Mouse (Mus musculus): ENCODE data around the gene Il10rb. TPM values are rescaled to one million over a fixed set of nuclear protein-coding genes. Genes with fewer than 3 reads are reported as not detected.

Gene Il10rb
- polyA plus RNA-seq, 1 experiment from 2014 or later, result 45.1 TPM

DNA sequence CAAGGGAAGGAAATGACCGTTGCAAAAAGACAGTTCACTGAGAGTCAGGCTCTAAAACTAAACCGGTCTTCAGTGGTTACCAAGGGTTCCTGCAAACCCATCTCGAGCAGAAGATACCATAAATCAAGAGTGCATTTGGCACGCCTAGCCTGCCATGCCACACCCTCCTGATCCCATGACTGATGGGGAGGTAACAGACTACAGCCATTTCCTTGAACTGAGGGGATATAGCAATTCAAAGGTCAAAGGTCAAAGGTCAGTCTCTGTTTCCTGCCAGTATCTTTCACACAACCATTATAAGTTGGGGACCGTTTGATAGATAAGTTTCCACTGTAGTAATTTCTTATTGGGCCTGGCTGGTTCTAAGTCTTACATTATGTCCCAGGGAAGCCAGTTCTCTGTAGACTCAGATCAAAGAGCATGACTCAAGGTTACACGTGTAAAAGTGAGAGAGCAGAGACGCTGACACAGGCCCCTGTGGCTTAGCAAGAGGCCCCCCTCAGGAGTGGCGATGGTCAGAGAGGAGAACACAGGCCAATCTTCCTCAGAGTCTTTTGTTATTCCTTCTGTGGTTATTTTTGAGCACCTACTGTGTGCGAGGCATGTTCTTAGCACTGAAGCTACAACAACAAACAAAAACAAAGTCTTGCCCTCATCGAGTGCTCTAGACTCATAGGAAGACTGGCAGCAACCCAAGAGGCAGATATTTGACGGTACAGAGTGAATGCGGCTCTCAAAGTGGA, 7.3 kb downstream of the Il10rb start:
- peaks cover 29% of the 10 kb centered on the region for H3K36me3 ChIP-seq (ENCODE audit: insufficient read depth, low read length)
- no peak overlapping the region for H3K9ac ChIP-seq (replicated peaks; ENCODE audit: low read length)
- no peaks in the 10 kb centered on the region for H3K9me3 ChIP-seq (ENCODE audit: low read length)
- WGBS, result 50% methylated on average over 12 of the region's 12 CpGs
- peaks cover 31% of the 10 kb centered on the region for H3K4me1 ChIP-seq (ENCODE audit: insufficient read depth, low read length)
- H3K4me3 ChIP-seq (ENCODE audit: low read length), result no peak overlapping the region
- 0 out of 2 replicates have a peak overlapping the region, but pooled peaks have one; percentile 1 for H3K27ac ChIP-seq (ENCODE audit: low read length)
- H3K4me2 ChIP-seq (replicated peaks; ENCODE audit: low read depth, low read length), result no peak overlapping the region
- ATAC-seq (ENCODE audit: low FRiP score, low TSS enrichment), result no peak
- no peaks in the 10 kb centered on the region for H3K27me3 ChIP-seq (ENCODE audit: insufficient read depth, low read length)

DNA sequence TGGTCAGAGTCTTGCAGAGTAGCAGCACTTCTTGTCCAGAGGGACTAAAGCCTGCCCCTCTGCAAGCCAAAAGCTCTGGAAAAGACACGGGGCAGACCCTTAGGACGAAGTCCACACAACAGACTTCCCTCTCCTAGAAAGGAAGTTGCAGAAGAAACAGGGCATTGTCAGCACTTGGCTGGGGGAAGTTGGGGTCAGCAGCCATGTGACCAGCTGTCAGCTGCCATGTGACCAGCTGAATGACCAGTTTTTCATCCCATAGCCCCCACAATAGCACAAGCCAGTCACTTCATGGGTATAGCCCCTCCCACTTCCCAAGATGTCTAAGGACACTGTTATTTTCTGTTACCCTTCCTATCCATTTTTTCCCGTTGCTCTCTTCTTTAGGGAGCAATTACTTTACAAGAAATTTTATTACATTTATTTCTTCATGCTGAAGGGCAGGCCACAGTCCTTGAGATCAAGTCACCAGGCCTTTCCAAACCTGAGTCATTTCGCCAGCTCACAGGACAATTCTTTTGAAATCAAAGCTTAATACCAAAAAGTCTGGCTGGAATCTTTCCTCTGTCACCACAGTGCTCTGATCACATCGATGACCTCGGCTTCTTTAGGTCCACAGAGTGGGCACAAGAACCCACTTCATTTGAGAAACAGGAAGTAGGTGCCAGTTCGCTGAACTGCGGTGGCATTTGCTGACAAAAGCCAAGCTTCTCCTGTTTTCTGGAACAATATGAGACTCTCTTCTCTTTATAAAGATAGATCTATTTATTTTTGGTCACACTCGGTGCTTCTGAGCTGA, 9.6 kb downstream of the Il10rb start:
- Histone ChIP-seq H3K27me3 (ENCODE audit: insufficient read depth, low read length) (no peaks in the 10 kb centered on the region), H3K4me1 (ENCODE audit: insufficient read depth, low read length) (peaks cover 25% of the 10 kb centered on the region), H3K9me3 (ENCODE audit: low read length) (no peaks in the 10 kb centered on the region), H3K36me3 (ENCODE audit: insufficient read depth, low read length) (peaks cover 40% of the 10 kb centered on the region), H3K4me2 (replicated peaks; ENCODE audit: low read depth, low read length) (no peak overlapping the region), H3K9ac (replicated peaks; ENCODE audit: low read length) (no peak overlapping the region), H3K4me3 (ENCODE audit: low read length) (no peak overlapping the region), H3K27ac (ENCODE audit: low read length) (no peak overlapping the region)
- WGBS, result 77% methylated on average over 9 of the region's 9 CpGs
- ATAC-seq (ENCODE audit: low FRiP score, low TSS enrichment), result no peak

DNA sequence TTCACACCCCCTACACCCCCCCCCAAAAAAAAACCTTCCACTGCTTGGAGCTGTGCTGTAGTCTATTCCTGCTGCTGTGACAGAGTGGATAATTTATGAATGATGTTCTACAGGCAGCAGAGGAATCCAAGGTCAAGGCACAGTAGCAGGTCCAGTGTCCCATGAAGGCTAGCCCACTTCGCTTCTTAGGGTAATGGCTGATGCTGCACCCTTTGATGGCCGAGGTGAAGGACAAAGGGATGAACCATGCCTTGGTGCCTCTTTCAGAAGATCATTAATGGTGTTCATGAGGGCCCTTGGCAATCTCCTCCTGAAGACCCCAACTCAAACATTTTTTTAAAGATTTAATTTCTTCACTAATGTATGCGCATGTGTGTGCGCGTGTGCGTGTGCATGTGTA, 10.4 kb downstream of the Il10rb start:
- no peak overlapping the region for H3K4me2 ChIP-seq (replicated peaks; ENCODE audit: low read depth, low read length)
- no peak overlapping the region for H3K9ac ChIP-seq (replicated peaks; ENCODE audit: low read length)
- no peak overlapping the region for H3K4me3 ChIP-seq (ENCODE audit: low read length)
- WGBS, result 89% methylated on average over 6 of the region's 6 CpGs
- no peaks in the 10 kb centered on the region for H3K27me3 ChIP-seq (ENCODE audit: insufficient read depth, low read length)
- no peak for ATAC-seq (ENCODE audit: low FRiP score, low TSS enrichment)
- no peaks in the 10 kb centered on the region for H3K9me3 ChIP-seq (ENCODE audit: low read length)
- peaks cover 44% of the 10 kb centered on the region for H3K36me3 ChIP-seq (ENCODE audit: insufficient read depth, low read length)
- H3K4me1 ChIP-seq (ENCODE audit: insufficient read depth, low read length), result peaks cover 20% of the 10 kb centered on the region
- H3K27ac ChIP-seq (ENCODE audit: low read length), result no peak overlapping the region

DNA sequence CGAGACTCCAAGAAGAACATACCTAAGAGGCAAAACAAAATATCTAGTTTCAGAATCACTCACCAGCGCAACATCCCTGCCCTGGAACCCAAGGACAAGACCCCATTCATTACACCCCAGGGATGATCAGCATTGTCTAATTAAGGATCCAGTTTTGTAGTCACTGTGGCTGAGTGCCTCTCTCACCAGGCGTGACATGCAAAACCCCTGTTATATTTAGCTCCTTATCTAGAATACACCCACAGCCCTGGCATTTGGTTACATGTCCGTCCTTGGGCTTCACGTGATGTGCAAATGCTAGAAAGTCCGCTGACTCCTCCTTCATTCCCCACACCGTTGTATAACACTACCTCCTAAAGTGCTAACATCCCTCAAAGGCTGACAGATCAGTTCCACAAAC, 11.0 kb downstream of the Il10rb start:
- 61% methylated on average over 7 of the region's 7 CpGs for WGBS

DNA sequence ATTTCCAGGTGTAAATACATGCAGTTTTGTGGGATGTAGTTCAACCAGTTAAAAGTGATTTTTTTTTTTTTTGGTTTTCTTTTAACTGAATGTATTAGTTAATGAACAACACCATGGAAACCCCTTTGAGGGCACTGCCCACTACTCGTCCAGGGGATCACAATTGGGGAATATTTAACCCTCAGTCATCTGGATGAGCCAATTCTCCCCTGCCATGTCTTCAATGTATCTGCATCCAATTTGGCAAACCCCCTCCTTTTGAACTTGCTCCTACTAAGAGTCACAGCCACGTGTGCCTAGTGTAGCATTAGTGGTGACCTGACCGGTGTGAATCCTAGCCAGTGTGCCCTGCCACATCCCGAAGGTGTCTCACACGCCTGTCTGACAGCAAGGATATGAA, 12.6 kb downstream of the Il10rb start:
- Histone ChIP-seq H3K27me3 (ENCODE audit: insufficient read depth, low read length) (no peaks in the 10 kb centered on the region), H3K9me3 (ENCODE audit: low read length) (no peaks in the 10 kb centered on the region), H3K4me3 (ENCODE audit: low read length) (no peak overlapping the region), H3K9ac (replicated peaks; ENCODE audit: low read length) (no peak overlapping the region), H3K36me3 (ENCODE audit: insufficient read depth, low read length) (peaks cover 43% of the 10 kb centered on the region), H3K4me2 (replicated peaks; ENCODE audit: low read depth, low read length) (no peak overlapping the region), H3K4me1 (ENCODE audit: insufficient read depth, low read length) (peaks cover 20% of the 10 kb centered on the region), H3K27ac (ENCODE audit: low read length) (0 out of 2 replicates have a peak overlapping the region, but pooled peaks have one; percentile 0)
- WGBS, result 73% methylated on average over 5 of the region's 5 CpGs
- ATAC-seq (ENCODE audit: low FRiP score, low TSS enrichment), result no peak; the same call in 1 of the 2 replicates

More for the DNA sequence above, 11.0 kb downstream of the Il10rb start:
- peaks cover 20% of the 10 kb centered on the region for H3K4me1 ChIP-seq (ENCODE audit: insufficient read depth, low read length)
- H3K27me3 ChIP-seq (ENCODE audit: insufficient read depth, low read length), result no peaks in the 10 kb centered on the region
- H3K36me3 ChIP-seq (ENCODE audit: insufficient read depth, low read length), result peaks cover 49% of the 10 kb centered on the region
- no peak overlapping the region for H3K27ac ChIP-seq (ENCODE audit: low read length)
- no peak overlapping the region for H3K4me2 ChIP-seq (replicated peaks; ENCODE audit: low read depth, low read length)
- H3K4me3 ChIP-seq (ENCODE audit: low read length), result no peak overlapping the region
- H3K9ac ChIP-seq (replicated peaks; ENCODE audit: low read length), result no peak overlapping the region
- peak; percentile 44; the same call in 1 of the 2 replicates for ATAC-seq (ENCODE audit: low FRiP score, low TSS enrichment)
- H3K9me3 ChIP-seq (ENCODE audit: low read length), result no peaks in the 10 kb centered on the region

DNA sequence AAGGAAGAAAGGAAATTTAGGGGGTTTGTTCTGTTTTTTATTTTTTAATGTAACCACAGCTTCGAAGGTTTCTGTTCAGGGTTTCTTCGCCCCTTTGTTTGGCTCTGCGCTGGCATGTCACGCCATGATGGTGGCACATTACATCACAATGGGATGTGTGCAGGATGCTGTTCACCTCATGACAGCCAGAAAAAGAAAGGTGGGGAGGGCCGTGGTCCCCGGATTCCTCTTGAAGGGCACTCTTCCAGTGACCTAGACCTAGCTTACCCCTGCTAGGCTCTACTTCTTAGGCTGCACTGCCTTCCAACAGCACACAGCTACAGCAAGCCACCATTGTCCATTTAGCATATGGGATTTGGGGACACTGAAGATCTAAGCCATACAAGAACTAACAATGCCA, 19.9 kb downstream of the Il10rb start:
- H3K4me1 ChIP-seq (ENCODE audit: insufficient read depth, low read length), result 0 out of 2 replicates have a peak, but pooled peaks cover 4% of the 10 kb centered on the region
- 94% methylated on average over 6 of the region's 6 CpGs for WGBS

DNA sequence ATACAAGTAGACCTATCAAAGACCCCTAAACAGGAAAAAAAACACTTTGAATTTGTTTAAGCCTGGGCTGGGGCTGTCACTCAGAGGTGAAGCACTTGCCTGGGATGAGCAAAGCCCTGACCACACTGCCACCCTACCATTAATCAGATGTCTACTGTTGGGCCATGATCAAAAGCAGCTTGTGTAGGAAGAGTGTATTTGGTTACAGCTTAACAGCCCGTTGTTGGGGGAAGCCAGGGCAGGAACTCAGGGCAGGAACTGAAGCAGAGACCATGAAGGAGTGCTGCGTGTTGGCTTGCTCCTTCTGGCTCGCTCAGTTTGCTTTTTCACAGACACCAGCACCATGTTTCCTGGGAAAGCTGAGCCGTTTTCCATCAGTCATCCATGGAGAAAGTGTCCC, 20.6 kb downstream of the Il10rb start:
- H3K36me3 ChIP-seq (ENCODE audit: insufficient read depth, low read length), result peaks cover 32% of the 10 kb centered on the region
- H3K4me2 ChIP-seq (replicated peaks; ENCODE audit: low read depth, low read length), result no peak overlapping the region
- ATAC-seq (ENCODE audit: low FRiP score, low TSS enrichment), result no peak
- peaks cover 11% of the 10 kb centered on the region; the same call in 1 of the 2 replicates for H3K9me3 ChIP-seq (ENCODE audit: low read length)
- WGBS, result 56% methylated on average over 4 of the region's 4 CpGs
- no peak overlapping the region for H3K4me3 ChIP-seq (ENCODE audit: low read length)
- H3K4me1 ChIP-seq (ENCODE audit: insufficient read depth, low read length), result 0 out of 2 replicates have a peak, but pooled peaks cover 4% of the 10 kb centered on the region
- no peak overlapping the region for H3K27ac ChIP-seq (ENCODE audit: low read length)
- H3K27me3 ChIP-seq (ENCODE audit: insufficient read depth, low read length), result no peaks in the 10 kb centered on the region
- no peak overlapping the region for H3K9ac ChIP-seq (replicated peaks; ENCODE audit: low read length)

More for the DNA sequence above, 19.9 kb downstream of the Il10rb start:
- ATAC-seq (ENCODE audit: low FRiP score, low TSS enrichment), result no peak
- no peak overlapping the region for H3K27ac ChIP-seq (ENCODE audit: low read length)
- H3K9me3 ChIP-seq (ENCODE audit: low read length), result peaks cover 11% of the 10 kb centered on the region; the same call in 1 of the 2 replicates
- no peak overlapping the region for H3K9ac ChIP-seq (replicated peaks; ENCODE audit: low read length)
- no peak overlapping the region for H3K4me2 ChIP-seq (replicated peaks; ENCODE audit: low read depth, low read length)
- H3K4me3 ChIP-seq (ENCODE audit: low read length), result no peak overlapping the region
- no peaks in the 10 kb centered on the region for H3K27me3 ChIP-seq (ENCODE audit: insufficient read depth, low read length)
- peaks cover 36% of the 10 kb centered on the region for H3K36me3 ChIP-seq (ENCODE audit: insufficient read depth, low read length)

DNA sequence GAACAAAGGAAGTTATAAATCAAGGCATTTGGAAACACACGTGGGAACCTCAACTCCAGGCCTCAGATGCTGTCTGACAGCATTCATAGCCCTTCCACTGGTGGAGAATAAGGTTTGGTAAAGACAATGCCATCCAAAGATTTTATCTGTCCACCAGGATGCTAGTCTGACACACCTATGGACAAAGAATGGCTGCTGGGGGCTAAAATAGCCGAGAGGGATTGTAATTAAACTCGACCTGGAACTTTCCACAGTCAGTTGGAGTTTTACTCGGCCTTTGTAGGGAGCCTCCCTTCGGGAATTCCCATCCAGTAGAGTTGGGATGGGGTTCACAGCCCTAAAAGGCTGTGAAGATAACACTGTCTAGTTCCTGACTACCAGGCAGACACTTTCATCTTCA, 21.5 kb downstream of the Il10rb start:
- no peak for ATAC-seq (ENCODE audit: low FRiP score, low TSS enrichment)
- H3K4me3 ChIP-seq (ENCODE audit: low read length), result no peak overlapping the region

DNA sequence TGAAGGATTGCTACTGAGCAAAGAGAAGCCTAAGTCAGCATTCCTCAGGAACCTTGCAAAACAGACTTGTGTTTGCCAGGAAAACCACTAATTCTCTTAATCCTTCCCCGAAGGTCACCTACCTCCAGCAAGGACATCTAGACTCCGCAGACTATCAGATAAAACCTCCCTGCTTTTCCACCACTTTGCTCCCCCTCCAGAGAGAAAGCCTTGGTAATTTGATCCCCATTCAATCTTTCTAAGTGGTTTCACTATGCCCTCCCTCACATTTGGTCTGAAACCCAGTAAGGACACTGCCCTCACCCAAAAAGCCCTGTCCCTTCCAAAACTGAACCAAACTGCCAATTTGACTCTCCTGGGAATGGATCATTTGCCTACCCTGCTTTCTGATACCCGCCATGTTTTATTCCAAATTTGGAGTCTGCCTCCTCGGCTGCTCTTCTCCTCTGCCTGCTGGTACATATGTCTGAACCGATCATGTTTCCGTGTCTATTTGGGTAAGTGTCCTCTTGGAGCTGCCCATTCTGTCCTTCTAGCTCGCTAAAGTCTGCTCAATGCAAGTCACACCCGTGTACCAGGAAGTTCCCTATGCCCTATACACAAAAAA, 22.4 kb downstream of the Il10rb start:
- Histone ChIP-seq H3K9me3 (ENCODE audit: low read length) (peaks cover 11% of the 10 kb centered on the region; the same call in 1 of the 2 replicates), H3K4me2 (replicated peaks; ENCODE audit: low read depth, low read length) (no peak overlapping the region), H3K4me3 (ENCODE audit: low read length) (no peak overlapping the region), H3K9ac (replicated peaks; ENCODE audit: low read length) (no peak overlapping the region), H3K4me1 (ENCODE audit: insufficient read depth, low read length) (0 out of 2 replicates have a peak, but pooled peaks cover 4% of the 10 kb centered on the region), H3K27me3 (ENCODE audit: insufficient read depth, low read length) (no peaks in the 10 kb centered on the region), H3K36me3 (ENCODE audit: insufficient read depth, low read length) (peaks cover 28% of the 10 kb centered on the region), H3K27ac (ENCODE audit: low read length) (no peak overlapping the region)
- 47% methylated on average over 8 of the region's 8 CpGs for WGBS
- ATAC-seq (ENCODE audit: low FRiP score, low TSS enrichment), result no peak; the same call in 1 of the 2 replicates

More for the DNA sequence above, 21.5 kb downstream of the Il10rb start:
- Histone ChIP-seq H3K4me2 (replicated peaks; ENCODE audit: low read depth, low read length) (no peak overlapping the region), H3K36me3 (ENCODE audit: insufficient read depth, low read length) (peaks cover 28% of the 10 kb centered on the region), H3K27ac (ENCODE audit: low read length) (no peak overlapping the region), H3K4me1 (ENCODE audit: insufficient read depth, low read length) (0 out of 2 replicates have a peak, but pooled peaks cover 4% of the 10 kb centered on the region), H3K9ac (replicated peaks; ENCODE audit: low read length) (no peak overlapping the region), H3K9me3 (ENCODE audit: low read length) (peaks cover 11% of the 10 kb centered on the region; the same call in 1 of the 2 replicates), H3K27me3 (ENCODE audit: insufficient read depth, low read length) (no peaks in the 10 kb centered on the region)
- WGBS, result 49% methylated on average over 5 of the region's 5 CpGs

Data from kidney, embryonic 16.5 days (tissue).